Mouse (Mus musculus): Measurements from ENCODE around the gene Tenm4.

The Tenm4 gene

DNA sequence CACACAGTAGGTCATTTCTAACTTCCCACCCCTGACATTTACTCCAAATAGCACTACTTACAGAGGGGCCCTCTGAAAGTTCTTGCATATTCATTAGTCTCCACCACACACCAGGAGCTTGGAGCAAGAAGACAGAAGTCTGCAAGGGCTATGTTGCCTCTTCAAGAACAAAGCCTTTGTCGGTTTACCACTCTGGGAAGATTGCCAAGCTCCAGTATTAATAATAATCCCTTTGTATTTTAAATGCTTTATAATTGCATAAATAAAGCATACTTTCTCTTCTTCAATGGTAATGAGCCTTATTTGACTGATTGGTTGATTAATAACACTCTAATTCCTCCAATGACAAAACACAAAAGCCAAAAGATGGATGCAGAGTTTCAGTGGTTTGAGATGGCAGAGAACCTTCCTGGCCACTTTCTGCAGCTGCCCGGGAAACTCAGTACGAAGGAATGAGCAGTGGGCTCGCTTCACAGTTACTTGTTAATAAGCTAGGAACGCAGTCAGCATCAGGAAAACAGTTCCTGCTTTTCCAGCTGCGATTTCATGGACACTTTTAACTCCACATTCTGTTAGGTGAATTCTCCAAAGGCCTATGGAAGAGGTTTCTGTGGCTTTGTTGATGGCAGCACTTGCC is 219.1 kb downstream of the Tenm4 start:
- TF ChIP-seq GATA4 (IDR thresholded peaks at IDR 0.05; ENCODE audit: insufficient replicate concordance, low read length): no peak

DNA sequence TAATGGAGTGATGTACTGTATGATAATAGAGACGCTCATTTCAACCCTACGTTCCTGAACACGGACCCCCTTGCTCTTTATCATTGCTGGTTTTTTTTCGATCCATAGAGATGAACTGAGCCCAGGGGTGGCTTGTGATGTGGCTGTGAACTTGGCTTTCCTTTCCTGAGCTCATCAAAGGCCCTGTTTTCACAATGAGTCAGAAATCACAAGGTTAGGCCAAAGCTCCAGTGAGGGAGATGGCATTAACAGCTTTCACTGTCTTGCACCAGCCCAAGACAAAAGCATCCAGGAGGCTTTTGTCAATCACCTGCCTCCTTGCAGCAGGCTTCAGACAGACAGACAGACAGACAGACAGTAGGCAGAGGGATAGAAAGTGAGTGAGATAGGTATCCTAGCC is 219.8 kb downstream of the Tenm4 start:
- TF ChIP-seq GATA4 (IDR thresholded peaks at IDR 0.05; ENCODE audit: insufficient replicate concordance, low read length): no peak

DNA sequence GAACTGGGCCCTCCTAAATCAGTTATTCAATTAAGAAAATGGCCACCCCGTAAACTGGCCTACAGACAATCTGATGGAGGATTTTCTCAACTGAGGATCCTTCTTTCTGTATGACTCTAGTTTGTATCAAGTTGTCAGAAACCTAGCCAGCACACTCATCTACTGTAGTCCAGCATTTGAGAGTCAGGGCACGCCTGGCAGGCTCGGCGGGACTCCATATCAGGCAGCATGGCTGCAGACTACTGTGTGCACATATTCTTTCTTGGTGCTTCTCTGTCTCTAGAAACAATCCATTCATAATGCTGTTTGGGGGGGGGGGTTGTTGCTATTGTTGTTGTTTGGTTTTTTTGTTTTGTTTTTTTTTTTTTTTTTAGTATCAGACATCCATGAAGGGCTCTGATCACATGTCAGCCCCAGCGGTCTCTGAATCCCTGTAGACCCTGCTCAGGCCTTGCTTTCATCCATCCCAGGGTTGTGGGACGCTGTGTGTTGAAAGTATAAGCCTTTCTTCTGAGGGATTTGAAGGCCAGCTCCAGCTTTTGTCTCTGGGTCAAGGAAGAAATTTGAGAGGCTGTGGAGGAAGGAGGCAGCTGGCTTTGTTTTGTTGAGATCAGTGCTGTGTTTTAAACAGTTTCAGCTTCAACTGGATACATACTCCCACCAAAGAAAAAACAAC is 220.9 kb downstream of the Tenm4 start:
- no peak for TF ChIP-seq GATA4 (IDR thresholded peaks at IDR 0.05; ENCODE audit: insufficient replicate concordance, low read length)

- no peak for TF ChIP-seq GATA4 (IDR thresholded peaks at IDR 0.05; ENCODE audit: insufficient replicate concordance, low read length)
Measured at GRCm38 (mm10) chr7:96392600-96392999, 221.6 kb downstream of the Tenm4 start.

DNA sequence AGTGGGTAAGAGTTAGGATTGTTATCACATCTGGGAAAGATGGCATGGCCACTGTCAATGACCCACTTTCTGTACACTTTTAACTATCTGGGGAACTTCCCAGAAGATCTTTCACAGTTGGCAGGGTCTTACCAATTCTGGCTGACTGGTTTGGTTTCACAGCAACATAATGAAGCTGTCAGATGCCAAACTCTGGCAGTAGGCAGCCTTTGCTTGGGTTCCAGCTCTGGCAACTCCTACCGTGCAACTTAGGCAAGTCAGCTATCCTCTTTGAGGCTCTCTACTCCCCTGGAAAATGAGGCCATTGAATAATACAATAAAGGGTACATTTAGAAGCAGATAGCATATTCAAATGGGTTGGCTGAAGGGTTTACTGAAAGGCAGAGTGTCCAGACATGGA is 226.9 kb downstream of the Tenm4 start:
- no peak for TF ChIP-seq GATA4 (IDR thresholded peaks at IDR 0.05; ENCODE audit: insufficient replicate concordance, low read length)

DNA sequence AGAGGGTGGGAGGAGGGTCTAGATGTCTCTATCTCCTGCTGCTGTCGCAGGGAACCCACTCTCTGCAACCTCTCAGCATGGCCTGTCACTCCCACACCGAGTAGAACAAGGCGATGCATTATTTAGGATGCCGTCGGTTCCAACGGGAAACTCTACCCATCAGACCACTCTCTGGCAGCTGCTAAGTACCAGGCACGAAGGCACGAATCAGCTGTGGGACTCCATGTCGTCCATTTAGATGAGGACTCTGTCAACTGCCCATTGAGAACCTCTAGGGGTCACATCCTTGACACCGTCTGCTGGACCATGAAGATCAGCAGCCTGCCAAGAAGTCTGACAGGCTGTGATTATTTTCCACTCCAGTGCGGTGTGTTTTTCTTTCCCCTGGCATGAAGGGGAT is 229.4 kb downstream of the Tenm4 start:
- no peak for TF ChIP-seq GATA4 (IDR thresholded peaks at IDR 0.05; ENCODE audit: insufficient replicate concordance, low read length)

DNA sequence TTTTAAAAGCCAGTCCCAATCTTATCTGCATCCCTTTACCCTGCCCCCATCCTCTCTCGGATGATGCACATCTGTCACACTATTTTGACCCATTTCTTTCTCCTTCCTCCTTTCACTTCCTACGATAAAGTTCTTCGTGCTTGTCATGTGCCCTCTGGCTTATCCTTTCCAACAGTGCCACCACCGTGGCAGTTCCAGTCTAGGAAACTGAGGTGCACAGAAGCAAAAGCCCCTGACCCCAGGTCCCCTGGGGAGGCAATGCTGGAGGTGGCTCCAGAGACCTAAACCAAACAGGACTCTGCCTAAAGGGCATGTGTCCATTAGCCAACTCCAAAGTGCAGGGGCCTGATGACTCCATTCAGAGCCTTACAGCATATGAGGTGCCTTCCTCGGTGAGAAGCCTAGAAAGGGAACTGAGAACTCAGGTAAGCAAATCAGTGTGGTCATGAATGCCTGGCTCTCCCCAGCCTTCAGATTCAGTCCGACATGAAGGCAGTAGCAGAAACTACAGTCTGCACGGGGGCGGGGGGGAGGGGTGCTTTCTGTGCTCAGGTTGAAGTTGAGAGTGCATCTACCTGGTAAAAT is 235.7 kb downstream of the Tenm4 start:
- no peak for TF ChIP-seq GATA4 (IDR thresholded peaks at IDR 0.05; ENCODE audit: insufficient replicate concordance, low read length)

DNA sequence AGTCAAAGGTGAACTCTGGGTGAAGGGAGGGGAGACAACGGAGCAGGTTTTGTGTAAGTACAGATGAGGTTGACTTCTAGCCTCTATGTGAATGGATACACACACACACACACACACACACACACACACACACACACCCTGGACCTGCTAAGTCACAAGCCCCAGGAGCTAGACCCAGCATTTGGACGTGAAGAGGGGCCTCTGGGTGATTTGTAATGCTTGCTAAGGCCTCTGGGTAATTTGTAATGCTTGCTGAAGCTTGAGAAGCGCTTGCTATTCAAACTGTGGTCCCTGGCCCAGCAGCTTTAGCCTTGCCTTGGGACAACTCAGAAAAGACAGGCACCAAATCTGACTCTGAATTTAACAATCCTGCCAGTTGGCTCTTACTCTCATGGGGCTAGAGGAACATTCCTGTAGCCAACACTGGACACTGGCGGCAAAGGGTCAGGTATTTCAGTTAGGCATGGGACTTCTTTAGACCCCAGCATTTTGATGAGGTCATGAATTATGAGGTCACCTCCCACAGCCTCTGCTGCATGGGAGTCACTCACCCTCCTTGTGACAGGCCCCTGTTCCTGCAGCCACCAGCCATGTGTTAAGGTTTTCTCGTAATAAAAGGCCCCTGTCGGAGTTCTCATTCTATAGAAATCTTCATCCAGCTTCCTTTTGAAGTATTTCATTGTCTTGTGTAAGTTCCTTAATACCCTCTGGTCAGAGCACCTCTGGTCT is 237.3 kb downstream of the Tenm4 start:
- TF ChIP-seq GATA4 (IDR thresholded peaks at IDR 0.05; ENCODE audit: insufficient replicate concordance, low read length): no peak

DNA sequence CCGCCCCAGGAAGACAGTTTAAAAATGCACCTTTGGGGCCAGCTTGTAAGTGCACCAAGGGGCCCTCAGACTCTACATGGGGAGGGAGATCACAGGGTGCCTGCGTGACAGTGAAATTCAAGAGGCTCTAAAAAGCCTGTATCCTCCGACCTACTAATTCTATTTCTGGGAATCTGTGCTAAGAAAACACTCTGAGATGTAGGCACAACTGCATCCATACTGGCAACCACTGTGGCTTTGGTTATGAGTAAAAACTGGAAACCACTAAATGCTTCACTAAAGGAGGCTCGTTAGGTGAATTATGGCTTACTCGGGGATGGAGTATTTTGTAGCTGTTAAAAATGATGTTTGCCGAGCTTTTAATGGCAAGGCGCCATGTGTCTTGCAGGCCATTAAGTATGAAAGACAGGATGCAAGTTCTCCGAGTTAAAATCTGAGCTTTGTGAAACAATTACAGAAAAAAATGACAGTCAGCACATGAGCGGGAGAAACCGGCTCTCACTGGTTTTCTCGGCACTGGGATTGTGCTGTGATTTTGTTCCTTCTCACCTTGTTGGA is 238.4 kb downstream of the Tenm4 start:
- no peak for TF ChIP-seq GATA4 (IDR thresholded peaks at IDR 0.05; ENCODE audit: insufficient replicate concordance, low read length)

DNA sequence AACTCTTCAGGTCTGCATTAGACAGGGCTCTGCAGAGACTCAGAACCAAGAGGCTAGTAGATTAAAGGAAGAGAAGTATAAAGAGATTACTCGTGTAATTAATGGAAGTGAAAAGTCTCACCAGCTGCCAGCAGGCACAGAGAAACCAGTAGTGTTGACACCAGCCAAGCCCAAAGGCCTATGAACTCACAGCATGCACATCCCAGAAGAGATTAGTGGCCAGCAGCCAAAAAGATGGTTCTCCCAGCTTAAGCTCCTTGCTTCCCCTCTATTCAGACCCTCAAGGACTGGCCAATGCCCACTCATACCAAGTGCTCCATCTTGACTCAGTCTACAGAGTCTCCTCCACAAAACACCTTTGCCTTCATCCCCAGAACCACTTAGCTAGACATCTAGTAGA is 242.8 kb downstream of the Tenm4 start:
- no peak for TF ChIP-seq GATA4 (IDR thresholded peaks at IDR 0.05; ENCODE audit: insufficient replicate concordance, low read length)

- TF ChIP-seq GATA4 (IDR thresholded peaks at IDR 0.05; ENCODE audit: insufficient replicate concordance, low read length): no peak
Measured at GRCm38 (mm10) chr7:96414290-96415055, 243.4 kb downstream of the Tenm4 start.

- TF ChIP-seq GATA4 (IDR thresholded peaks at IDR 0.05; ENCODE audit: insufficient replicate concordance, low read length): no peak
Measured at GRCm38 (mm10) chr7:96417251-96418004, 246.4 kb downstream of the Tenm4 start.

- no peak for TF ChIP-seq GATA4 (IDR thresholded peaks at IDR 0.05; ENCODE audit: insufficient replicate concordance, low read length)
Measured at GRCm38 (mm10) chr7:96418146-96418545, 247.1 kb downstream of the Tenm4 start.

DNA sequence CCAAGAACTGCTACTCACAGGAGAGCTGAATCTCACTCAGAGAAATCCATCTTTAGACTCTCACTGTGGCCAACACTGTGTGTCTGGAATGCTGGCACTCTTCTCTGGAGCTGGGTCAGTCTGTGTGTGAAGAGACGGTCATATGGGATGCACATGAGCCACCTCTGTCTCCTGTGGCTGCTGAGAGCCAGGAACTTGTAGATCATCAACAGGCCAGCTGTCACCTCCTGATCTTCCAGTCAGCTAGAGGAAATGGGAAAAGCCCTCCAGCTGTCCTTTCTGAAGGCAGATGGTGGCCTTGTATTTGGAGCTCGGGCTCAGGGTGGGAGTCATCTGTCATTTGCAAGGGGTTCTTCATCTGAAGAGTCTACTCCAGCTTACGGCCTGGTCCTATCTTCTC is 249.0 kb downstream of the Tenm4 start:
- TF ChIP-seq GATA4 (IDR thresholded peaks at IDR 0.05; ENCODE audit: insufficient replicate concordance, low read length): no peak
